Mouse (Mus musculus) heart, embryonic 11.5 days (tissue): ENCODE data around the gene Ccdc51. TPM values are rescaled to one million over a fixed set of nuclear protein-coding genes. Genes with fewer than 3 reads are reported as not detected.
"Not testable (repeated sequence)": the region's sequence is repeated elsewhere in the genome, so short reads cannot be mapped to it uniquely, and the experiment has no call there.

ENCODE experiments used
- ATAC-seq: fragments of 200-750 bp; cut with Nextera tagmentation; replicated peaks from 2 replicates; pipeline ENCODE4 v1.8.0; 2017; ENCODE audit warnings: moderate library complexity; ENCODE audit not compliant: insufficient number of reproducible peaks, low FRiP score, low TSS enrichment
- H3K27ac ChIP-seq: fragments of 300-500 bp; sonication (generic); 2 replicates; pipeline ENCODE4 v1.5.1; 2014; ENCODE audit warnings: mild to moderate bottlenecking, low read depth, low read length
- H3K27me3 ChIP-seq: fragments of 300-500 bp; sonication (generic); 2 replicates; pipeline ENCODE4 v1.6.1; 2014; ENCODE audit warnings: mild to moderate bottlenecking, low read length, mixed read lengths; ENCODE audit not compliant: control insufficient read depth, insufficient read depth
- H3K36me3 ChIP-seq: fragments of 300-500 bp; sonication (generic); 2 replicates; pipeline ENCODE4 v1.6.1; 2014; ENCODE audit warnings: mild to moderate bottlenecking, low read length, moderate library complexity, mixed read lengths; ENCODE audit not compliant: control insufficient read depth, insufficient read depth
- H3K4me1 ChIP-seq: fragments of 300-500 bp; sonication (generic); 2 replicates; pipeline ENCODE4 v1.6.1; 2014; ENCODE audit warnings: low read length; ENCODE audit not compliant: control insufficient read depth, insufficient read depth
- H3K4me2 ChIP-seq: fragments of 300-500 bp; sonication (generic); 2 replicates; pipeline ENCODE4 v1.6.1; 2014; ENCODE audit warnings: mild to moderate bottlenecking, moderate library complexity
- H3K4me3 ChIP-seq: fragments of 300-500 bp; sonication (generic); 2 replicates; pipeline ENCODE4 v1.5.1; 2014; ENCODE audit warnings: low read depth, low read length
- H3K9ac ChIP-seq: fragments of 300-500 bp; sonication (generic); 2 replicates; pipeline ENCODE4 v1.6.1; 2014; ENCODE audit warnings: mild to moderate bottlenecking, low read depth, low read length, moderate library complexity
- H3K9me3 ChIP-seq: fragments of 300-500 bp; sonication (generic); replicated peaks from 2 replicates; pipeline ENCODE4 v1.6.1; 2016; ENCODE audit warnings: low read length; ENCODE audit not compliant: control insufficient read depth
- WGBS: fragments of 180-500 bp; shearing (Covaris S2); extraction: QIAGEN DNeasy Blood & Tissue Kit; methylation state at CpG from one replicate; pipeline ENCODE4 v1.1.7; 2014; ENCODE audit not compliant: insufficient replicate concordance; 5-methylcytosine and 5-hydroxymethylcytosine counted together
- polyA plus RNA-seq: library from polyadenylated mRNA; unstranded; fragments of >200 nt; fragmentation: Nextera tagmentation; extraction: Ambion mirVana; gene quantifications from 2 replicates; pipeline ENCODE4 v1.2.1, GENCODE M21; 2014

Ccdc51 gene
- polyA plus RNA-seq, 1 experiment from 2014 or later, result 15.8 TPM

- ATAC-seq, result no peak
- H3K4me3 ChIP-seq, result no peak overlapping the region
- 84% methylated on average over 4 of the region's 4 CpGs for WGBS
- no peak overlapping the region for H3K9ac ChIP-seq
- 0 out of 2 replicates have a peak, but pooled peaks cover 3% of the 10 kb centered on the region for H3K4me1 ChIP-seq
- H3K27me3 ChIP-seq, result no peaks in the 10 kb centered on the region
- H3K4me2 ChIP-seq, result no peak overlapping the region
- no peaks in the 10 kb centered on the region for H3K36me3 ChIP-seq
- no peaks in the 10 kb centered on the region for H3K9me3 ChIP-seq
- no peak overlapping the region for H3K27ac ChIP-seq
These were observed 44.8 kb downstream of the Ccdc51 start for GRCm38 (mm10) chr9:109127076-109127475.

- no peak overlapping the region for H3K27ac ChIP-seq
- no peaks in the 10 kb centered on the region for H3K36me3 ChIP-seq
- H3K4me1 ChIP-seq, result 0 out of 2 replicates have a peak, but pooled peaks cover 2% of the 10 kb centered on the region
- H3K27me3 ChIP-seq, result no peaks in the 10 kb centered on the region
- WGBS, result 51% methylated on average over 3 of the region's 3 CpGs
- no peak overlapping the region for H3K4me3 ChIP-seq
- no peaks in the 10 kb centered on the region for H3K9me3 ChIP-seq
- H3K9ac ChIP-seq, result no peak overlapping the region
- no peak overlapping the region for H3K4me2 ChIP-seq
- ATAC-seq, result no peak
These were observed 45.9 kb downstream of the Ccdc51 start for GRCm38 (mm10) chr9:109128211-109128610.

- no peaks in the 10 kb centered on the region for H3K36me3 ChIP-seq
- H3K4me1 ChIP-seq, result no peaks in the 10 kb centered on the region
- WGBS, result 84% methylated on average over 5 of the region's 5 CpGs
- no peak overlapping the region for H3K4me2 ChIP-seq
- no peak overlapping the region for H3K4me3 ChIP-seq
- H3K9me3 ChIP-seq, result no peaks in the 10 kb centered on the region
- no peak overlapping the region for H3K27ac ChIP-seq
- H3K9ac ChIP-seq, result no peak overlapping the region
- ATAC-seq, result no peak
- H3K27me3 ChIP-seq, result no peaks in the 10 kb centered on the region
These were observed 47.8 kb downstream of the Ccdc51 start for GRCm38 (mm10) chr9:109130076-109130475.

- not testable (repeated sequence) for H3K4me1 ChIP-seq, H3K9ac ChIP-seq, H3K27ac ChIP-seq, H3K4me2 ChIP-seq, H3K27me3 ChIP-seq, H3K36me3 ChIP-seq, H3K4me3 ChIP-seq, ATAC-seq, H3K9me3 ChIP-seq
- 66% methylated on average over 4 of the region's 4 CpGs for WGBS
These were observed 58.1 kb downstream of the Ccdc51 start for GRCm38 (mm10) chr9:109140414-109140813.

Other genes starting within 250 kb of the Ccdc51 start
- gene Slc26a6, start 229.2 kb upstream of the Ccdc51 start, polyA plus RNA-seq, result 6.3 and 7.0 TPM in 2 replicates
- not detected in 2 replicates for gene Tmem89, start 167.9 kb upstream of the Ccdc51 start, polyA plus RNA-seq
- gene Uqcrc1, start 145.9 kb upstream of the Ccdc51 start, polyA plus RNA-seq, result 707 and 751 TPM in 2 replicates
- 0.28 and 0.77 TPM in 2 replicates for gene Col7a1, start 128.9 kb upstream of the Ccdc51 start, polyA plus RNA-seq
- not detected in 2 replicates for gene Ucn2, start 96.5 kb upstream of the Ccdc51 start, polyA plus RNA-seq
- 3.6 and 4.5 TPM in 2 replicates for gene Pfkfb4, start 90.7 kb upstream of the Ccdc51 start, polyA plus RNA-seq
- 49.0 and 59.1 TPM in 2 replicates for gene Shisa5, start 43.9 kb upstream of the Ccdc51 start, polyA plus RNA-seq
- 5.7 and 7.0 TPM in 2 replicates for gene Trex1, start 22.8 kb upstream of the Ccdc51 start, polyA plus RNA-seq
- gene Atrip, start 8.4 kb upstream of the Ccdc51 start, polyA plus RNA-seq, result 18.0 and 18.6 TPM in 2 replicates
- 776 and 790 TPM in 2 replicates for gene Tma7, start 94 bp downstream of the Ccdc51 start, polyA plus RNA-seq
- gene Plxnb1, start 12.9 kb downstream of the Ccdc51 start, polyA plus RNA-seq, result 5.5 and 6.8 TPM in 2 replicates
- gene Fbxw21, start 79.5 kb downstream of the Ccdc51 start, polyA plus RNA-seq, result not detected in 2 replicates
- not detected in 2 replicates for gene Fbxw13, start 113.5 kb downstream of the Ccdc51 start, polyA plus RNA-seq
- gene Fbxw20, start 152.3 kb downstream of the Ccdc51 start, polyA plus RNA-seq, result not detected in 2 replicates
- gene Fbxw14, start 205.2 kb downstream of the Ccdc51 start, polyA plus RNA-seq, result not detected in 2 replicates